Mouse (Mus musculus): ENCODE results near the gene Dock8.

Gene Dock8
- long read RNA-seq, experiment 1, partial matches to known transcripts: 0 of 2 reads
- long read RNA-seq, experiment 1, other reads (novel, unspliced or antisense): 2 of 2 reads
- long read RNA-seq, experiment 2, partial matches to known transcripts: 1 of 3 reads
- long read RNA-seq, experiment 2, other reads (novel, unspliced or antisense): 2 of 3 reads

DNA sequence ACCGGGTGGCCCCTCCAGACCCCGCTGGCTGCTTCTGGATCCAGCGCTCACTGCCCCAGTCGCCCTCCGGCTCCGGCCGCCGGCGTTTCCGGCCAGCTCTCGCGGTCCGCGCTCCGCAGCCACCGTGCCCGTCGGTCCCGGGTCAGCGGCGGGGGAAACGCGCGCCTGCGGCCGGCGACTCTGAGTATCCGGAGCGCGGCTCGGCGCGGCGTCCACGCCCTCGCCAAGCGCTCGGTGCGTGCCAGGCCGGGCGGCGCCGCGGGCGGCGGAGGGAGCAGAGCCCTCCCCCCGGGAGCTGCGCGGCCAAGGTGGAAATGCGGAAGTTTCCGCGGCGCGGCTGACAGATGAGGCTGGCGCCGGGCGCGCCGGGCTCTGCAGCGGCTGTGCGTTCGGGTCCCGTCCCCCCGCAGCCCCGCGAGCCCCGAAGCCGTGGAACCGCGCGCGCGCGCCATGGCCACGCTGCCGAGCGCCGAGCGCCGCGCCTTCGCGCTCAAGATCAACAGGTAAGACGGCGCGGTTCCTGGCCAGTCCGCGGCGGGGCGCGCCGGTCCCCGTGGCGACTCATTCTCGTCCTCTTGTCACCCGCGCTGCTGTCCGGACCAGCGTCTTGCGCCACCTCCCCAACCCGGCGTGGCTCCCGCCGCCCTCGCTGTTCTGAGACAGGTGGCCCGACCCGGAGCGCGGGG lies at the start of gene Dock8:
Gene Dock8 (plus strand): TSS at position 334 of the 686 bp plus-strand sequence.
- intact Hi-C loops (cut with DNase I): loop anchor here (5.0 kb wide), 1 partner anchor 37 kb away; the partner anchor contains the start of gene Cbwd1

- intact Hi-C loops (cut with DNase I): loop anchor here (10.0 kb wide), 2 partner anchors 376 to 486 kb away; no protein-coding TSS in a partner anchor
Measured at GRCm38 (mm10) chr19:24958531-24958930, 40.8 kb upstream of the Dock8 start.

GRCm38 (mm10) chr19:24961172-24961962 lies 38.0 kb upstream of the Dock8 start, which contains the start of gene Cbwd1:
Gene Cbwd1, minus strand, starts transcription at chr19:24961610.
- intact Hi-C loops (cut with DNase I): loop anchor here (5.0 to 10.0 kb wide), 2 partner anchors 36 to 113 kb away; partner anchors contain the start of gene Dock8

DNA sequence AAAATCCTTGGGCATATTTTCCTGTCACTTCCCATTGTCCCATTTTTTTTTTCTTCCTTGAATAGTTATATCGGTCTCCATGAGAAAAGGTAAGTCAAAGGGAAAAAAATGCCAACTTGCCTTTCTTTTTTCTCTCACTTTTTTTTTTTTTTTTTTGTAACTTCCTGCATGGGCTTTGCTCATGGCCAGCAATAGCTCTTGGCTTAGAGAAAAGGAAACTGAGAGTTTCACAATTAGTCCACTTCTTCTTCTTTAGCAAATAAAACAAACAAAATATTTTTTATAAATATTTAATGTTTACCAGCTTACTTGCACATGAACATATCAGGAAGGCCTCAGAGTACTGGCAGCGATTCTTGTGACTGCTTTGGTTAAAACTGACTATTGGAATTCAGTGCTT lies 33.1 kb upstream of the Dock8 start:
- intact Hi-C loops (cut with DNase I): loop anchor here (10.0 kb wide), 1 partner anchor 109 kb away; no protein-coding TSS in a partner anchor

GRCm38 (mm10) chr19:24966941-24967340 lies 32.4 kb upstream of the Dock8 start:
- intact Hi-C loops (cut with DNase I): loop anchor here (10.0 kb wide), 1 partner anchor 108 kb away; no protein-coding TSS in a partner anchor

DNA sequence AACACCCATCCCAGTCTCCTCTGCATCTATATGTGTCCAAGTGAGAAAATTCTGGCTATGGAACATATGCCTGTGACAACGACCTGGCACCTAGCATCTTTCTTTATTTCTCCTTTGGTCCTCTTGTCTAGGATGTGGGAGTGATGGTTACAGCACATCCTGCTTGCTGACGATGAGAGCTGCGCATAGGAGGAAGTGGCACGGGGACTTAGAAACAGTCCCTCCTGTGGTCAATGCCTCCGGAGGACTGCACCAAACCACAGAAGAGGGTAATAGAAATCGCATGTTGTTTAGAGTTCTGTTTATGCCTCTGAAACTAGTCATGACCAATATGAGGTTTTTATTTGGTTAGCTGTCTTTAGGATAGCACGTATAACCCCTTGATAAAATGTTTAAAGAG lies 28.0 kb upstream of the Dock8 start:
- intact Hi-C loops (cut with DNase I): no loop called here

GRCm38 (mm10) chr19:24972701-24973390 lies 26.5 kb upstream of the Dock8 start:
- intact Hi-C loops (cut with DNase I): no loop called here

GRCm38 (mm10) chr19:24977991-24978390 lies 21.3 kb upstream of the Dock8 start:
- intact Hi-C loops (cut with DNase I): no loop called here

GRCm38 (mm10) chr19:24978852-24979842 lies 20.2 kb upstream of the Dock8 start:
- intact Hi-C loops (cut with DNase I): no loop called here

DNA sequence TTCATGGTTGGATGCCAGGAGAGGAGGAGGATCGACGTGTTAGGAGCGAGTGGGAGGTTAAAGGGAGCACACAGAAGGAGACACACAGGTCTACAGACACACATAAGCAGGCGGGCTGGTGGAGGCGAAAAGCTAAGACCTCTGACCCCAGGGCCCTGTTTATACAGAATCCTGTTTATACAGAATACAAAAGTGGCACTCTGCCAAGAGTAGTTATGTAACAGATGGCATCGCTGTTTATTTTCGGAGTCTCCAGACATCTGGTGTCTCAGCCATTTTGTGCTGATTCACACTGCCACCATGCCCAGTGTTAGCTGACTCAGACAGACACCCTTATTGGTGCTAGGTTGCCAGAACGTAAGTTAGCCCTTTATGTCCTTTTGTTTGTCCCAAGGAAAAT lies 18.0 kb upstream of the Dock8 start:
- intact Hi-C loops (cut with DNase I): no loop called here

DNA sequence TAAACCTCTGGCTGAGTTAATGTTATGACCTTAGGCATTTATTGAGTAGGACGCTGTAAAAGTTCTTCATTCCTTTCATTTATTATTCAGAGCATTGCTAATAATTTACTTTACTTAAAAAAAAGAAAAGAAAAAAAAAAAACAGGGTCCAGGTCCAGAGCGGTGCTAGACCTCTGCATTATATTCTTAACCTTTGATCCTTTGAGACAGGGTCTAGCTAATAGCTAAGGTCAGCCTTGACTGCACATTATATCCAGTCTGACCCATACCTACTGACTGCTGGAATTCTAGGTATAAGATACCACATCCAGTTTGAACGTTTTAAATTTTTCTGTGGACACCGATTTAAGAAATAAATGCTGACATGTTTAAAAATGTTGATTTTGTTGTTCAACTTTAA lies 16.3 kb upstream of the Dock8 start:
- intact Hi-C loops (cut with DNase I): no loop called here

- intact Hi-C loops (cut with DNase I): no loop called here
Measured at GRCm38 (mm10) chr19:24983857-24984498, 15.4 kb upstream of the Dock8 start.

DNA sequence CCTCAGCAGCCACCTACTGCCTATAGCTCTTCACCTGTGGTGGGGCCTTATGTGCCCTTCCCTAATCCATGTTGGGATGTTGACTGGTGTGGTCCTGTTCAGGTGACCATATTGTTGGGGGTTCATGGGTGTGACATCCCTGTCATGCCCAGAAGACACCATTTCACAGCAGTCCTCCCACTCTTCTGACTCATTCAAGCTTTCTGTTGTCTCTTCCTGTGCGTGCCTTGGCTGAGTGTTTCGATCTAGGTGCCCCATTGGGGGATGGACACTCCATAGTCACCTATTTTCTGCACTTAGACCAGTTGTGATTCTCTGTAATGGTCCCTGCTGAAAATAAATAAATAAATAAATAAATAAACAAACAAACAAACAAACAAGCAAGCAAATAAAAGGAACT lies 14.3 kb upstream of the Dock8 start:
- intact Hi-C loops (cut with DNase I): no loop called here

DNA sequence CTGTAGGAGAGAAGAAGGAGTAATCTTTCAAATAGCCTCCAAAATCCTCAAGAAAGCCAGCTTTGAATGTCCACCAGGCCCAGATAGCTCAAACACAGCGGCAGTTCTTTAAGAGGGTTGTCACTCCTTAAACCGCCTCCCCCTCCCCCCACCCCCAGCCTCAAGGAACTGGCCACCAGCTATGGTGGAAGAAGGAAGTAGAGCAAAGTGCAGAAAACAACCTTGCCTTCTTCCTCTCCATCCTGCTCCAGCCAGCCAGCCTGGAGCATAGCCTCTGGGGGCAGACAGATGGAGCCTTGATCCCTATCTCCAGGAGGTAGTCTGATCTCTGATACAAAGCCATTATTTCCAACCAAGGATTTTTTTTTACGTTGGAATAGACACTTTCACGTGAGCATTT lies 12.0 kb upstream of the Dock8 start:
- intact Hi-C loops (cut with DNase I): no loop called here

- intact Hi-C loops (cut with DNase I): no loop called here
Measured at GRCm38 (mm10) chr19:24988831-24989230, 10.5 kb upstream of the Dock8 start.

DNA sequence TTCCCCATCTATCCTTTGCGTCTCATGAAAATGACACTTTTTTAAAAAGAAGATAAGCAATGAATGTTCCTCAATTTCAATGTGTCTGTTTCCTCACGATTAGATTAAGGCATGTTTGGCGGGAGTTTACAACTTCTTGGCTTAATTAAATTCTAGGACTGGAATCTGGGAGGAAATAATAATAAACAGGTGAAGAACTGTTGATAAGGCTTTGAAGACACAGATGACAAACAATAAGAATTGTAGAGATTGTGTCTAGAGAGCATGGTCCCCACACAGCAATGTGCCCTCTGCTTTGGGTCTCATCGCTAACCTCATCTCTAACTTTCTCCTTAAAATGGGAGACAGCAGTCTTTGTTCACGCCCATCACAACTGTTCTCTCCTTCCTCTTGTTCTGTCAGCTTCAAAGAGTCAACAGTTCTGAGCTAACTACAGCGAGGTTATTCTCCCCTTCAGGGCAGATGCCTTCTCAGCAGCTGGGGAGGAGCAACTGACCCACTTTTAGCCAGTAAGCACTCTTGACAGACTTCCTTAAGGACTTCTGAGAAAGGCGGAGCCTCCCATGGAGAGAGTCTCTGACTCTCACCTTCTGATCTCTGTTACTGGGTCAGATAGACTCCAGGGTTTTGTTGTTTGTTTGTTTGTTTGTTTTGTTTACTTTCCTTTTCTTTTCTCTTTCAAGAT lies 9.1 kb upstream of the Dock8 start:
- intact Hi-C loops (cut with DNase I): no loop called here

DNA sequence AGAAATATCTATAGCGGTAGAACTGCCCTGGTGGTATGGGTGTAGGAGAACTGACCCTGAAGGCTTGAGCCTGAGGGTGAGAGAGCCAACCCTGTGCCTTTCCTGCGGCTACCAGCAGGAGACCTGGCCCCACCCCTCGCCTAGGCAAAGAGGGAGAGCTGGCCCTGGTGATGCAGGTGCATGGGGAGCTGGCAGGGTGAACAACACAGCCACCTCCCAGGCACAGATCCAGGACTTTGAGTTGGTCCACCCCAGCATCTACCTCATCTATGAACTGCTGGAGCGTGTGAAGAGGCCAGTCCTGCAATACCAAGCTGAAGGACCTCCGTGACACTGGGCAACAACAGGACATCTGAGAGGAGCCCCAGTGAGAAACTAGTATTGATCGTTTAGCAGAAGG lies 5.8 kb upstream of the Dock8 start:
- intact Hi-C loops (cut with DNase I): no loop called here

GRCm38 (mm10) chr19:24994900-24995299 lies 4.4 kb upstream of the Dock8 start:
- intact Hi-C loops (cut with DNase I): loop anchor here (5.0 kb wide), 1 partner anchor 33 kb away; the partner anchor contains the start of gene Cbwd1

Measured in adrenal gland (tissue).